Mouse (Mus musculus): ENCODE data around the gene Gm20388.

Gm20388 gene

GRCm38 (mm10) chr8:122198378-122199025, 2287.9 kb downstream of the Gm20388 start:
- DNase-seq (ENCODE audit: low read depth, low spot score): no peak

- no peak for DNase-seq (ENCODE audit: low read depth, low spot score)
These were observed 2288.6 kb downstream of the Gm20388 start for GRCm38 (mm10) chr8:122199191-122199590.

GRCm38 (mm10) chr8:122199841-122200240, 2289.2 kb downstream of the Gm20388 start:
- DNase-seq (ENCODE audit: low read depth, low spot score): no peak

DNA sequence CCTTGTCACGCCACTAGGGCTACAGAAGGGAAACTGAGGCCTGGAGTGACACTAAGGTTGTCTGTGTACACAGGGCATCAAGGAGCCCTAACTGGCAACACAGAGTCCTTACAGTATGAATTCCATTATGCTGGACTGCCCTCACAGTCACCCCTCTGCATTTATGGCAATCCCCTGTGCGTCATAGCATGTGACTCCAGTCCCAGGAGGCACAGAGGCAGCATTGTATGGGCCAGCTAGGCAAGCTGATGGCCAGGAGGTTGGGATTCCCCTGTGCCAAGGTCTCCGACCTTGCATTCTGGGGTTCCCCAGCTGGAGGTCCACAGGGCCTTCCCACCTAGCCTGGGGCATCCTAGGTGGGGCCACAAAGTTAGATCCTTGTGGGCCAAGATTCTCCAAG, 2300.9 kb downstream of the Gm20388 start:
- no peak for DNase-seq (ENCODE audit: low read depth, low spot score)

DNA sequence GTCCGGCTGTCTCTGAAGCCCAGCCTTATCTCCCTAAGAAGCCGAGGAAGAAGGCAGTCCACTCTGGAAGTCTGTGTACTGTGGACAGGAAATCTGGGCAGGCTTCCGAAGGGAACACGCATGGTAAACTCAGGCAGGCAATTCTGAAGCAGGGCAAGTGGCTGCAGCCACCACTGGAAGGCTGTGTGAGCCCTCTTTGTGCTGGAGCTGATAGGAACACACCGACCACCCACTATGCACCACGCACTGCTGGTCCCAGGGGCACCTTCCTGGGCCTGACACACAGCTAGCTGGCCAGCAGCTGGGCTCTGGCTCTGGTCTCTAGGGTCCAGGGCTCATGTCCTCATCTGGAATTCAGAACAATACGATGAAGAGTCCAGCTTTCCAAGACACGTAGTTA, 2305.0 kb downstream of the Gm20388 start:
- no peak for DNase-seq (ENCODE audit: low read depth, low spot score)

DNA sequence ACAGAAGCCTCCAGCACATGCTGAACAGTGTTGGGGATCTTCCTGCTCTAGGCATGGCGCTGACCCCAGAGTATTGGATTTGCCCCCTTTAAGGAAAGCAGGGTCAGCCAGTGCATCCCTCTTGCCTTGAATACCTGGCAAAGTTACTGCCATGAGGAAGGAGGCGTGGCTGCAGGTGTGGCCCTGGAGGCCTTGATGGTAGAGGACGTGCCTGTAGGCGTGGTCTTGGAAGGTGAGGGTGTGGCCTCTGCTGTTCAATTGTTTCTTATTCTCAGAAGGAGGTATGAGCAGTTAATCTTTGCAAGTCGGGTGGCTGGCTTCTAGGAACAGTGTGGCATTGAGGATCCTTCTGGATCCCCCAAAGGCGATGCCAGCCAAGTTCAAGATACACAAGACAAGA, 2305.8 kb downstream of the Gm20388 start:
- DNase-seq (ENCODE audit: low read depth, low spot score): no peak

GRCm38 (mm10) chr8:122217456-122218177, 2307.0 kb downstream of the Gm20388 start:
- no peak for DNase-seq (ENCODE audit: low read depth, low spot score)

GRCm38 (mm10) chr8:122223976-122224649, 2313.5 kb downstream of the Gm20388 start:
- no peak for DNase-seq (ENCODE audit: low read depth, low spot score)

DNA sequence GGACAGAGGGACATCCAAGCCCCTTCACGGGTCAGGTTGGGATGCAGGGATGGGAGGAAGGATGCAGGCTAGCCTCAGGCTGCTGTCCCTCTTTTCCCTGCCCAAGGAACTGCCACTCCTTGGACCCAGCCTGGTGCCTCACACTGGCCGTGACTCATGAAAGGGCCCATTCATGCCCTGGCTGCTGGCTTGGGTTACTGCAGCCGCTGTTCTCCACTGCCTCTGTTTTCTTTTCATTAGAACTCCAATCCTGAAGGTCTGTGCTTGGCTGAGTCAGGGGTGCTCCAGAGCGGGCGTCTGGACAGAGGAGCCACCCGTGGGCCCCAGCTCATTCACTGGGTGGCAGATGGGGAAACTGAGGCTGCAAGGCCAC, 2314.0 kb downstream of the Gm20388 start:
- no peak for DNase-seq (ENCODE audit: low read depth, low spot score)

DNA sequence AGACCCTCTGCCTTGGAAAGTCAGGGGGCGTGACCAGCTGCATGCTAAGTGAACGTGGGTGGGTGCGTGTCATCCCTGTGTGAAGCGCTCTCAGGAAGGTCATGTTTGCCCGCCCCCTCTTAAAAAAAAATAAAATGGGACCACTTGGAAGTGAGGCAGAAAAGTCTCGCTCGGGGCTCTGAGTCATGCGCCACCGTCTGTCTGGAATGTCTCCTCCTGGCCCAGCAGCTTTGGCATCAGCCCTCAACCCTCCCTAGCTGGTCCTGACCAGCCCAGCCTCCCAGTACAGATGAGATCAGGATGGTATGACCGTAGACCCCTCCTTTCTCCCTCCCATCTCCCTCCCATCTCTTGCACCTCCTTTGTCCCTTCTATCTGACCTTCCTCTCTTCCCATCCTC, 2314.8 kb downstream of the Gm20388 start:
- DNase-seq (ENCODE audit: low read depth, low spot score): no peak

GRCm38 (mm10) chr8:122227345-122227744, 2316.7 kb downstream of the Gm20388 start:
- DNase-seq (ENCODE audit: low read depth, low spot score): no peak

DNA sequence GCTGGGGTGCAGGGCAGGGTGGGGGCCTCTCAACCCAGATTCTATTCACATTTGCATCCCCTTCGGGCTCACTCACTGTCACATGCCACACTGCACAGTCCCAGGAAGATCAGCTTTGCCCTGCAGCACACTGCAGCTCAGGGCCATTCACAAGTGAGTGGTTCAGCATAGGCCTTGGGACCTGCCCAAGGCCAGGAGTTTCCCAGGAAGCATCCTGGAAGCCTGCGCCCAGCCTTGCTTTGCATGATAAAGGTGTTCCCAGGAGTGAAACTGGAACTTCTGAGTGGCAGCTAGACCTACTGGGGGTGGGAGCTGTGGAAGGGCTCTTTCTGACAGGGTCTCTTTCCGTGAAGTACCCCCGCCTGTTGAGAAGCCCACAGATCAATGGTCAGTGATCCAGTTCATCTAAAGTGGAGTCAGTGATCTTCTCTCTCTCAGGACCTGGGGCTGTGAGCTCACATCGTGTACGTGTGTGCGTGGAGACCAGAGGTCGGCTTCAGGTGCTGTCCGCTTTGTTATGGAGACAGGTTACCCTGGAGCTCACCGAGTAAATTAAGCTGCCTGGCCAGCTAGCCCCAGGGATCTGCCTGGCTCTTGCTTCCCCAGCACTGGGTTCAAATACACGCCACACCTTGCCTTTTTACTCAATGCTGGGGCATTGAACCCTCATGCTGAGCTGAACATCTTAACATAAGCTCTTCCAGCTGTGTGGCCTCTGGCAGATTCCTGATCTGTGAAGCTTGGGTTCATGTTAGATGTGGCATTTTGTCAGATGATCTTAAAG, 2318.3 kb downstream of the Gm20388 start:
- DNase-seq (ENCODE audit: low read depth, low spot score): no peak

GRCm38 (mm10) chr8:122229819-122230711, 2319.4 kb downstream of the Gm20388 start:
- DNase-seq (ENCODE audit: low read depth, low spot score): no peak

DNA sequence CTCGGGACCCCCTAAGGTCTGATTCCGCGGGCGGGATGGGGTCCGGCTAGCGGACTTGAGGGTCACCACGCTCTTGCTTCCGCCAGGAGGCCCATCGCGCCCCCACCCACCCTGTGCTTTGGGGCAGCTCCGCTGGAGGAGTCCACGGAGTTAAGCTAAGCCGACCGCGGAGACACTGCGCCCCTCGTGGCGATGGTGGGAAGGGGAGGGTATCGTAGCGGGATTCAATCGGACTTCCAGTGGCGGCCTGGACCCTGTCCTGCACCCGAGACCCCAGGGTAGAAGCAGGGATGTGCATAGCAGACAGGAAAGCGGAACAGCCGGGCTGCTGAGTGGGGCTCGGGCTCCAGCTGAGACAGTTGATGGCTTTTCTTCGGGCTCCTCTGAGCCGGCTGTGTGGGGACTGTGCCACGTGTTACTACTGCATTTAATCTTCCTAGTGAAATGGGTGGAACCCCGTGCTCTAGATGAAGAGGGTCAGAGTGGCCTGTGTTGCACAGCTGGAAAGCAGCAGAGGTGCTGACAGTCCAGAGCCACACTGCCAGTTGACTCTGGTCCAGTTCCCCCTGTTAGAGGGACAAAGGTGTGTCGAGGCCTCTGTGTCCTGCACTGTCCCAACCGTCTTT, 2320.2 kb downstream of the Gm20388 start:
- no peak for DNase-seq (ENCODE audit: low read depth, low spot score)

DNA sequence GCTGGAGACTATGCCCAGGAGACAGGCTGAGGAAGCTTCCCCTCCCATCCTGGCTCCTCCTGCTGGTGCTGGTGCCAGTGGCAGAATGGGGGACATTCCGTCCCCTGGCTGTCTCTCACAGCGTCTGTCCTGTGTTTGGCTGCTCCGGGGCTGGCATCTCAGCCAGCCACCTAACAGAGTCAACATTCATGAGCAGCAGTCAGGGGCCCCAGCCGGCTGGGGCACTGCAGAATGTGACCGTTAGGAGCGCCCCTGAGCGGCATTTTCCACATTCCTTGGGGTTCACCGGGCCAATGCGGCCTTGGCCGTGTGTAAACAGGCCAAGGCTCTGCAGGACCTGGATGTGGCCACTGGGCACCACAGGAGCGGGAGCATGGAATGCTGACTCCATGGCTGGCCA, 2323.4 kb downstream of the Gm20388 start:
- DNase-seq (ENCODE audit: low read depth, low spot score): no peak

DNA sequence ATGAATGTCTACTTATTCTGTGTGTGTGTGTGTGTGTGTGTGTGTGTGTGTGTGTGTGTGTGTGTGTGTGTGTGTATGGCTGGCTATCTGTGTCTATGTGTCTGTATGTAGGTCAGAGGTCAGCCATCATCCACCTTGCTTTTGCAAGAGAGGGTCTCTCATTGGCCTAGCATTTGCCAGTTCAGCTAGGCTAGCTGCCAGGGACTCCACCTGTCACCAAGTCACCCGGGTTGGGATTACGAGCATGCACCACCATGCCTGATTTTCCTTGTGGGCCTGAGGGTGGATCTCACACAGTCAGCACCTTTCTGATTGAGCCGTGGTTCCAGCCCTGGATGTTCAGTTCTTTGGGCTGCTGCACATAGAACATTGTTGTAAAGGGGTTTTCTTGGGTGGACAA, 2325.9 kb downstream of the Gm20388 start:
- no peak for DNase-seq (ENCODE audit: low read depth, low spot score)

DNA sequence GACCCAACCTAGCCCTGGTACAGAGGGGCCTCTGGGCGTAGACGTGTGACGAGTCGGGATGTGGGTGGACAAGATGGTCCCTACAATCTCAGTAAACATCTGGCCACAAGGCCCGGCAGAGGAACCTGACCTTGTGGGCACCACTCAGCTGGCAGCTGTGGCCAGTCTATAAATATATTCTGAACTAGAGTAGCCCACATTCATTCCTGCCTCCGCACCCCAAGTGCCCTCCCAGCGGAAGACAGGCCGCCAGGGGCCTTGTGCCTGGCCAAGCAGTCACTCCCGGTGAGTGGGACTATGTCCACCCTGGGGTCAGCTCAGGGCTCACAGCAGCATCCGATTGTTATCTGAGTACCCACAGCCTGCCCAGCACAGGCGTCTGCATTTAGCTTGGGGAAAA, 2327.6 kb downstream of the Gm20388 start:
- DNase-seq (ENCODE audit: low read depth, low spot score): no peak

DNA sequence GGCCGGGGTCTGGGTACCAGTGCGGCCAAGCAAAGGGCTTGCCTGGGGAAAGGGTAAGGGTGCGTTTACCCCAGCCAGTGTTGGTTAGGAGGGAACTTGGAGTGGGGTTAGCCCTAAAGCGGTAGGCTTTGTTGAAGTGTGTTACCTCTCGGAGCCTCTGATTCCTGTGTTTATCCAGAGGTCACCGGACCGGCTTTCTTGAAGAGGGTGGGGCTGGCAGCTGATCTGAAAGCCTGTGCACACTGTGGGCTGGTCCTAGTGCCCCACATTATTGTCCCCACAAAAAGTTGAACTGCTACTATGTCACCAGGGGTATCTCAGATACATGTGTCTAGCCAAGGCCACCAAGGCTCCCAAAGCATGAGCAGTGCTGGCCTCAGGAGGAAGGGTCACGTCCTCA, 2328.1 kb downstream of the Gm20388 start:
- DNase-seq (ENCODE audit: low read depth, low spot score): no peak

GRCm38 (mm10) chr8:122240241-122241026, 2329.8 kb downstream of the Gm20388 start:
- no peak for DNase-seq (ENCODE audit: low read depth, low spot score)

- no peak for DNase-seq (ENCODE audit: low read depth, low spot score)
These were observed 2332.7 kb downstream of the Gm20388 start for GRCm38 (mm10) chr8:122243310-122243709.

Measured in c-Kit-negative CD71-positive TER-119-positive erythroid progenitor cells, embryonic 14.5 days (primary cell).